Mouse (Mus musculus): Measurements from ENCODE around the gene Dlg3.

The Dlg3 gene

DNA sequence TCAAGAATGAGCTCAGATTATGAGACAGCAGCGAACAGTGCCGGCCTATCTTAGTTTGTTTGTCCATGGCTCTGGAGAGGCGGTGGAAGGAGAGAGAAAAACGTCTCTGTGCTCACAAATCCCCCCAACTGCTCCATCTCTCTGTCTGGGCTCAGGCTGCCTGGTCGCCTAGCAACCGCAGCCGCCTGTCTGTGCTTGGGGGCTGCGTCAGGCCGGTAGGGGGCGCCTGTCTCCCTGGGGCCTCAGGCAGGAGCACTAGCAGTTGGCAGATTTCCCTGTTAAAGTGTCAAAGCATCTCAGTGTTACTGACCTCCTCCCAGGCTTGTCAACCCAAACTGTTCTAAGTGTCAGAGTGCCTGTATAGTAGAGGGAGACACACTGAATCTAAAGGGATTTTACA is 25.6 kb upstream of the Dlg3 start:
- no peaks in the 10 kb centered on the region for H3K9me3 ChIP-seq (ENCODE audit: low read length)
- no peaks in the 10 kb centered on the region for H3K36me3 ChIP-seq (ENCODE audit: insufficient read depth, low read length)
- peaks cover 10% of the 10 kb centered on the region; the same call in 1 of the 2 replicates for H3K4me1 ChIP-seq (replicated peaks; ENCODE audit: low read depth, low read length)
- no peak overlapping the region for H3K4me3 ChIP-seq (replicated peaks; ENCODE audit: low read length)
- TF ChIP-seq CTCF (conservative IDR thresholded peaks at IDR 0.05; ENCODE audit: low read length): peak; percentile 55
- no peak for TF ChIP-seq POU5F1 (IDR thresholded peaks at IDR 0.05; ENCODE audit: borderline replicate concordance, low read length)
- H3K27me3 ChIP-seq (ENCODE audit: insufficient read depth, low read length): peaks cover 4% of the 10 kb centered on the region

DNA sequence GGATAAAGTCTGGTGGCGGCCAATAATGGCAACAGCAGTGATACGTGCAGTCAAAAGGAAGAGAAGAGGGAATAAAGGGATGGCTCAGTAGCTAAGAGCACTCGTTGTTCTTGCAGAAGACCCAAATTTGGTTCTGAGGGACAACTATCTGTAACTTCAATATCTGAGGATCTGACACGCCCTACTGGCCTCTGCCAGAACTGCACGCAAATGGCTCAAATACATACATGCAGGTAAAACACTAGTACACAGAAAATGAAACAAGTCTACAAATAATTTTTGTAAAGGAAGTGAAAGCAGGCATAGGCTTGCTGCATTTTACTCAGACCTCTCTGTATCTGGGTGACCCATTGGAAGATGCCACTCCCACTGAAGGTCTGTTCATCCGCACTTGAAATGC is 1.7 kb upstream of the Dlg3 start:
- TF ChIP-seq CTCF (conservative IDR thresholded peaks at IDR 0.05; ENCODE audit: low read length) (peak; percentile 19; the same call in 1 of the 2 replicates), NANOG (IDR thresholded peaks at IDR 0.05; ENCODE audit: borderline replicate concordance, low read length) (no peak), POU5F1 (IDR thresholded peaks at IDR 0.05; ENCODE audit: borderline replicate concordance, low read length) (no peak)
- H3K4me1 ChIP-seq (replicated peaks; ENCODE audit: low read depth, low read length): peaks cover 4% of the 10 kb centered on the region
- H3K9me3 ChIP-seq (ENCODE audit: low read length): no peaks in the 10 kb centered on the region
- no peaks in the 10 kb centered on the region for H3K36me3 ChIP-seq (ENCODE audit: insufficient read depth, low read length)
- H3K4me3 ChIP-seq (replicated peaks; ENCODE audit: low read length): no peak overlapping the region
- H3K27me3 ChIP-seq (ENCODE audit: insufficient read depth, low read length): peaks cover 16% of the 10 kb centered on the region

DNA sequence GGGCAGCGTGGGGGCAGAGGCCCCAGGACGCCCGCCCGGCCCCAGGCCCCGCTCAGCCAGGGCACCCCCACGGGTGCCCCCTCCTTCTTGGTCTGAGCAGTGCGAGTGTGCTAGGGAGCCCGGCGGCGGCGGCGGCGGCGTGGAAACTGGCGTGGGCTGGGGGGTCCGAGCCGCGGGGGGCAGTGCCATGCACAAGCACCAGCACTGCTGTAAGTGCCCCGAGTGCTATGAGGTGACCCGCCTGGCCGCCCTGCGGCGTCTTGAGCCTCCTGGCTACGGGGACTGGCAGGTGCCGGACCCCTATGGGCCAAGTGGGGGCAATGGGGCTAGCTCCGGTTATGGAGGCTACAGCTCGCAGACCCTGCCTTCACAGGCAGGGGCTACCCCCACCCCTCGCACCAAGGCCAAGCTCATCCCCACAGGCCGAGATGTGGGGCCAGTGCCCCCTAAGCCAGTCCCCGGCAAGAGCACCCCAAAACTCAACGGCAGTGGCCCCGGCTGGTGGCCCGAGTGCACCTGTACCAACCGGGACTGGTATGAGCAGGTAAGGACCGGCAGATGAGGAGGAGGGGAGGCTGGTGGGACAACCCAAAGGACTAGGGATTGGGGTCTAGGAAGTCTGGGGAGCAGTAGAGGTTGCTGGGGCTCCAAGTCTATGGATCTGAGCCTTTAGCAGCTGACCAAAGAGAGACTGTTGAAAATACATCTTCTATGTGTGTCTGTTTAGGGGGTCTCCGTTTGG is 534 bp downstream of the Dlg3 start:
- H3K4me3 ChIP-seq (replicated peaks; ENCODE audit: low read length): peak overlapping the region; percentile 84
- H3K4me1 ChIP-seq (replicated peaks; ENCODE audit: low read depth, low read length): peaks cover 4% of the 10 kb centered on the region
- no peak for TF ChIP-seq CTCF (conservative IDR thresholded peaks at IDR 0.05; ENCODE audit: low read length)
- TF ChIP-seq POU5F1 (IDR thresholded peaks at IDR 0.05; ENCODE audit: borderline replicate concordance, low read length): no peak
- no peak for TF ChIP-seq NANOG (IDR thresholded peaks at IDR 0.05; ENCODE audit: borderline replicate concordance, low read length)
- peaks cover 16% of the 10 kb centered on the region for H3K27me3 ChIP-seq (ENCODE audit: insufficient read depth, low read length)
- no peaks in the 10 kb centered on the region for H3K36me3 ChIP-seq (ENCODE audit: insufficient read depth, low read length)
- H3K9me3 ChIP-seq (ENCODE audit: low read length): no peaks in the 10 kb centered on the region

DNA sequence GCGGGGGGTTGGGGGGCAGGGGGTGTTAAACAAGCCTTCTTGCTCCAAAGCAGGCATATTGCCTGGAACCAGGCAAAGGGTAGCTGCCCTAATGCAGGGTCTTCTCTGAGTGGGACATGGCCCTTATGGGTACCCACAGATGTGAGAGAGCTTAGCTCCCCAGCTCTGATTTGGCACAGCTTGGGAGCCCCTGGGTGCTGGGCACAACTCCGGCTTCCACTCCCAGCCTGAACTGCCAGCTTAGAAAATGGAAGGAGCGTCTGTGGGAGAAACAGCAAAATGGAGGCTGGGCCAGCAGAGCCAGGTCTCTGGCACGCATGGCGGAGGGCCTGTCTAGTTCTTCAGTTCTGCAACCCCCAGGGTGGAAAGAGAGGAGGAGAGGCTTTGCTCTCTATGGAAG is 1.8 kb downstream of the Dlg3 start:
- TF ChIP-seq POU5F1 (IDR thresholded peaks at IDR 0.05; ENCODE audit: borderline replicate concordance, low read length) (no peak), CTCF (conservative IDR thresholded peaks at IDR 0.05; ENCODE audit: low read length) (no peak), NANOG (IDR thresholded peaks at IDR 0.05; ENCODE audit: borderline replicate concordance, low read length) (no peak)

DNA sequence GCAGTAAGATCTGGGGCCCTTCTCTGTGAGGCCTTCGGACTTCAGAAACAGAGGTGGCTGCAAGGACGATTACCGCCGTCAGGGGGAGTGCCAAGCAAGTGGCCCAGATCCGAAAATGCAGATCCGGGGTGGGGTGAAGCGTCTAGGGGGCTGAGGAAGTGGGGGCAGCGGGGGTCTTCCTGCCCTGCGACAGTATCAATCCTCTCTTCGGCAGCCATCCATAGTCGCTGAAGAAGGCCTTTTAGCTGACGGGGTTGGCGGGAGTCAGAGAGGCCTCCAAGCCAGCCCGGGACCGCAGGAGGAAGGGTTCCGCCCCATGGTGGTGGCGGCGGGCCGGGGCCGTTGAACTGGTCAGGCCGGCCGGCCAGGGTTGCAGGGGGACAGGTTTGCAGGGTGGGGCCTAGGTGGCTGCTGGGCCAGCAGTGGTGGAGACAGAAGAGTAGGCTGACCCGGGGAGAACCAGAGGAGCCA is 6.9 kb downstream of the Dlg3 start:
- TF ChIP-seq POU5F1 (IDR thresholded peaks at IDR 0.05; ENCODE audit: borderline replicate concordance, low read length) (no peak), CTCF (conservative IDR thresholded peaks at IDR 0.05; ENCODE audit: low read length) (peak; percentile 24)

More for the DNA sequence above, 1.8 kb downstream of the Dlg3 start:
- H3K4me1 ChIP-seq (replicated peaks; ENCODE audit: low read depth, low read length): peaks cover 4% of the 10 kb centered on the region
- peaks cover 16% of the 10 kb centered on the region for H3K27me3 ChIP-seq (ENCODE audit: insufficient read depth, low read length)
- H3K9me3 ChIP-seq (ENCODE audit: low read length): no peaks in the 10 kb centered on the region
- H3K4me3 ChIP-seq (replicated peaks; ENCODE audit: low read length): no peak overlapping the region
- H3K36me3 ChIP-seq (ENCODE audit: insufficient read depth, low read length): no peaks in the 10 kb centered on the region

DNA sequence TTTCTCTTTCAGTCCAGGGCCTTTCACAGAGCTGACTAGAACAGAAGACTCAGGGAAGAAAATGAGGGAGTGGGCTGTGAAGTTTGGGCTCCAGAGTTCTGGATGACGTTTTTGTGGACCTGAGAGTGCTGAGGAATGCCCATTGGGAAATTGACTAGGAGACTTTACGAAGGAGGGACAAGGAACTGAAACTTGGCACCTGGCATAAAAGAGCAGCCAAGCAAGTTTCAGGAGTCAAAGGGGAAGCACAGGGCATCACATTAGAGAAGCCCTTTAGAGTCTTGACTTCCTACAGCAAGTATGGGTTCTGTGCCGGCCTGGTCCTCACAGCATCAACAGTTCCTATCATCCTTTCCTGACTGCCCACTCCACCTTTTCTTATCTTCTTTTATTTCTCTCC is 7.9 kb downstream of the Dlg3 start:
- TF ChIP-seq POU5F1 (IDR thresholded peaks at IDR 0.05; ENCODE audit: borderline replicate concordance, low read length) (no peak), CTCF (conservative IDR thresholded peaks at IDR 0.05; ENCODE audit: low read length) (no peak), NANOG (IDR thresholded peaks at IDR 0.05; ENCODE audit: borderline replicate concordance, low read length) (no peak)
- Histone ChIP-seq H3K4me1 (replicated peaks; ENCODE audit: low read depth, low read length) (peaks cover 30% of the 10 kb centered on the region), H3K27me3 (ENCODE audit: insufficient read depth, low read length) (no peaks in the 10 kb centered on the region), H3K9me3 (ENCODE audit: low read length) (no peaks in the 10 kb centered on the region), H3K4me3 (replicated peaks; ENCODE audit: low read length) (no peak overlapping the region), H3K36me3 (ENCODE audit: insufficient read depth, low read length) (no peaks in the 10 kb centered on the region)

More for the DNA sequence above, 6.9 kb downstream of the Dlg3 start:
- H3K9me3 ChIP-seq (ENCODE audit: low read length): no peaks in the 10 kb centered on the region
- H3K36me3 ChIP-seq (ENCODE audit: insufficient read depth, low read length): no peaks in the 10 kb centered on the region
- peaks cover 23% of the 10 kb centered on the region for H3K4me1 ChIP-seq (replicated peaks; ENCODE audit: low read depth, low read length)
- H3K27me3 ChIP-seq (ENCODE audit: insufficient read depth, low read length): peaks cover 6% of the 10 kb centered on the region
- H3K4me3 ChIP-seq (replicated peaks; ENCODE audit: low read length): peak overlapping the region; percentile 74

DNA sequence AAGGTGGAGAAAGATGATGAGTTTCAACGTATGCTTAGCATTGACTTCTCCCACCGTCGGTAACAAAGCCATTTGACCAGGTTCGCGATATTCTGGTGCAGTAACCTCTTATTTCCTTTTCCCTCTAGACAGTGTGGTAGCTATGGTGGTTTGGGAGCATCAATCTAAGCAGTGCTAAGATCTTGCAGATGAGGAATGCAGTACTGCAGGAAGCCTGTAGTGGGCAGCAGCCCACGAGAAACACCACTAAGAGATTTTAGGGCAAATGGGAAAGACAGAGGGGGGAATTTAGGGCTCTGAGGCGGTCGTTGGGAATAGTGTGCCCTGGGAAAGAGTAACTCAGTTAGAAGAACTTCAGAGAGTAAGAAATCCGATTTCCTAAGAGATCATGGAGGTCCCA is 9.0 kb downstream of the Dlg3 start:
- H3K4me1 ChIP-seq (replicated peaks; ENCODE audit: low read depth, low read length): peaks cover 40% of the 10 kb centered on the region
- no peaks in the 10 kb centered on the region for H3K36me3 ChIP-seq (ENCODE audit: insufficient read depth, low read length)
- no peaks in the 10 kb centered on the region for H3K27me3 ChIP-seq (ENCODE audit: insufficient read depth, low read length)
- no peaks in the 10 kb centered on the region for H3K9me3 ChIP-seq (ENCODE audit: low read length)
- H3K4me3 ChIP-seq (replicated peaks; ENCODE audit: low read length): peak overlapping the region; percentile 81
- TF ChIP-seq CTCF (conservative IDR thresholded peaks at IDR 0.05; ENCODE audit: low read length) (peak; percentile 80), NANOG (IDR thresholded peaks at IDR 0.05; ENCODE audit: borderline replicate concordance, low read length) (no peak)

DNA sequence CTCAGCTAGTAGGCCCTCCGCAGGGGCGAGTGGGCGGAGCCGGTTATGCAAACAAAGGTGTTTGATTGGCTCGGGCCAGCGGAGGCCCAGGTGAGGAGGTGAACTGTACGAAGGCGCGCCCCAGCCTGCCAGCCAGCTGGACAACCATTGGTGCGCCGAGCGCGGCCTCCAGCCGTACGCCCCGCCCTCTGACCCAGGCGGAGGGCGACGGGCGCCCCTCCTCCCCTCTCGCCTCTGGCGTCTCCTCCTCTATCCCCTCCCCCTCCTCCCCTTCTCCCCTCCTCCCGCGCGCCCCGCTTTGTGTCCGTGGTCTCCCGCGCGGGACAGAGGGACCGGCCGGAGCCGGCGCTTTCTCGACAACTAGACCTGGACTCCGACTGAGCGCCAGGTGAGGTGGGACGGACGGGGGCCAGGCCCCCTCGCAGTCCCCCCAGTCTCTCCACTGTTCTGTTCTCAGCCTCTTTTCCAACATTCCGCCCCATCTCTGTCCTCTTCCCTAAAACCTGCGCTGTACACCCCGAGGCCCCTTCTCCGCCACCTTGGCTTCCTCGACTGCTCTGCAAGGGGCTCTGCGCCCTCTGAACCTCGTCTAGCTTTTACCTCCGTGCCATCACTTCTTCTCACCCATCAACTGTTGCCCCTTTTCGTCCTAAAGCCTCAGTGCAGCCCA is 9.6 kb downstream of the Dlg3 start:
- TF ChIP-seq POU5F1 (IDR thresholded peaks at IDR 0.05; ENCODE audit: borderline replicate concordance, low read length) (no peak), NANOG (IDR thresholded peaks at IDR 0.05; ENCODE audit: borderline replicate concordance, low read length) (no peak), CTCF (conservative IDR thresholded peaks at IDR 0.05; ENCODE audit: low read length) (no peak)
- no peaks in the 10 kb centered on the region for H3K27me3 ChIP-seq (ENCODE audit: insufficient read depth, low read length)
- peaks cover 40% of the 10 kb centered on the region for H3K4me1 ChIP-seq (replicated peaks; ENCODE audit: low read depth, low read length)
- H3K4me3 ChIP-seq (replicated peaks; ENCODE audit: low read length): peak overlapping the region; percentile 81
- no peaks in the 10 kb centered on the region for H3K36me3 ChIP-seq (ENCODE audit: insufficient read depth, low read length)
- H3K9me3 ChIP-seq (ENCODE audit: low read length): no peaks in the 10 kb centered on the region
